Mouse (Mus musculus) ES-Bruce4 (cell line): Measurements from ENCODE around the gene Spint3. TPM values are rescaled to one million over a fixed set of nuclear protein-coding genes. Genes with fewer than 3 reads are reported as not detected.

ENCODE experiments used
- H3K27ac ChIP-seq: 2 replicates; pipeline ENCODE4 v1.5.1; 2012; ENCODE audit warnings: low read length, inconsistent platforms; ENCODE audit not compliant: insufficient read depth
- H3K27me3 ChIP-seq: 2 replicates; pipeline ENCODE4 v1.6.1; 2012; ENCODE audit warnings: mild to moderate bottlenecking, low read length, inconsistent platforms; ENCODE audit not compliant: control insufficient read depth, poor library complexity, insufficient read depth, severe bottlenecking
- H3K36me3 ChIP-seq: 2 replicates; pipeline ENCODE4 v1.6.1; 2012; ENCODE audit warnings: inconsistent platforms, mild to moderate bottlenecking, low read length, moderate library complexity; ENCODE audit not compliant: control insufficient read depth, poor library complexity, insufficient read depth, severe bottlenecking
- H3K4me1 ChIP-seq: one replicate; pipeline ENCODE4 v1.8.1; 2011; ENCODE audit warnings: low read length; ENCODE audit not compliant: control insufficient read depth, insufficient read depth
- H3K4me3 ChIP-seq: 2 replicates; pipeline ENCODE4 v1.5.1; 2011; ENCODE audit warnings: low read depth, mild to moderate bottlenecking, low read length
- H3K9ac ChIP-seq: 2 replicates; pipeline ENCODE4 v1.6.1; 2012; ENCODE audit warnings: low read depth, mild to moderate bottlenecking, inconsistent platforms; ENCODE audit not compliant: poor library complexity, severe bottlenecking
- H3K9me3 ChIP-seq: replicated peaks from 2 replicates; pipeline ENCODE4 v1.6.1; 2012; ENCODE audit warnings: mild to moderate bottlenecking, low read length, inconsistent platforms; ENCODE audit not compliant: control insufficient read depth, poor library complexity, insufficient read depth, severe bottlenecking
- CTCF ChIP-seq: IDR thresholded peaks from one replicate; pipeline ENCODE4 v1.8.1; 2011; ENCODE audit warnings: low read depth, low read length
- EP300 ChIP-seq: IDR thresholded peaks from 2 replicates; pipeline ENCODE4 v1.6.1; 2011; ENCODE audit warnings: low read depth, low read length; ENCODE audit not compliant: insufficient read depth
- POLR2A ChIP-seq: IDR thresholded peaks from one replicate; pipeline ENCODE4 v1.8.1; 2011; ENCODE audit warnings: low read length; ENCODE audit not compliant: insufficient read depth
- polyA plus RNA-seq: library from polyadenylated mRNA; stranded (reverse); fragments of >200 nt; gene quantifications from 2 replicates; pipeline ENCODE4 v1.2.4, GENCODE M21; 2011; ENCODE audit warnings: low read depth; ENCODE audit not compliant: missing spikeins, insufficient read depth, insufficient read length

Spint3 gene
- polyA plus RNA-seq, 1 experiment: not detected

DNA sequence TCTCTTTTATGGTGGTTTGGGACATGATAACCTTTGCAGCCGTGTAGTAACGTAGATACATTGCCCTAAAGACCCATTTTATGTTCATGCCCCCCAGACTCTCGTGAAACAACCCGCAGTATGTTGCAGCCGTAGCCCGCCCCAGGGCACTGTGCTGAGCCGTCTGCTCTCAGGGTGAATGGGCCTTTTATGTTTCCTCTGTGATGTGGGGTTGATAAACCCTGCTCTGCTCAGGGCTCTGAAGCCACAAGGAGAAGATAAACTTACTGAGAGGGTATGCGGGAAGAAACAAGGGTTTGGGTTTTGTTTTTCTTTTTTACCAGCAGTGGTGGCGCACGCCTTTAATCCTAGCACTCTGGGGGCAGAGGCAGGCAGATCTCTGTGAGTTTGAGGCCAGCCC, 38.9 kb downstream of the Spint3 start:
- H3K4me3 ChIP-seq: no peak overlapping the region
- TF ChIP-seq CTCF (no peak), POLR2A (no peak), EP300 (no peak)
- no peaks in the 10 kb centered on the region for H3K9me3 ChIP-seq
- H3K27ac ChIP-seq: no peak overlapping the region
- H3K9ac ChIP-seq: no peak overlapping the region
- no peaks in the 10 kb centered on the region for H3K27me3 ChIP-seq
- H3K4me1 ChIP-seq: peaks cover 3% of the 10 kb centered on the region
- no peaks in the 10 kb centered on the region for H3K36me3 ChIP-seq

DNA sequence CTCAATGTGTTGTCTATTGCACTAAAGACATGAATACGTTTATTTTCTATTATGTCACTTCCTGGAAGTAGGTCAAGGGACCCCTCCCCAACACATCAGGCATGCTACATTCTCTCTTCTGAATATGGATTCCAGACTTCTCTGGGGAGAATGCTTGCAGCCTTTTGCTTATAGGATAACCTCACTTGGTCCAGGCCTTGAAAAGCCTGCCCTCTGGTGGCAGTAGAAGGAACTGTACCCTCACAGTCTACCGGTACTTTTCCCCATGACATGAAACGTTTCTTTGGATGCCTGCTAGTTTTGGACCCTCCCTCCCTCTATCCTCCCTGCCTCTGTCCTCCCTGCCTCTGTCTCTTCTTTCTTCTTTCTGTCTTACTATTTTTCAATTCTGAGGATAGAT, 42.1 kb downstream of the Spint3 start:
- H3K9me3 ChIP-seq: no peaks in the 10 kb centered on the region; the same call in 1 of the 2 replicates
- no peak for TF ChIP-seq POLR2A
- no peak for TF ChIP-seq EP300
- peak; percentile 46 for TF ChIP-seq CTCF
- no peak overlapping the region for H3K27ac ChIP-seq
- H3K36me3 ChIP-seq: no peaks in the 10 kb centered on the region
- no peak overlapping the region for H3K9ac ChIP-seq
- no peaks in the 10 kb centered on the region for H3K27me3 ChIP-seq
- H3K4me3 ChIP-seq: no peak overlapping the region
- H3K4me1 ChIP-seq: peaks cover 3% of the 10 kb centered on the region

DNA sequence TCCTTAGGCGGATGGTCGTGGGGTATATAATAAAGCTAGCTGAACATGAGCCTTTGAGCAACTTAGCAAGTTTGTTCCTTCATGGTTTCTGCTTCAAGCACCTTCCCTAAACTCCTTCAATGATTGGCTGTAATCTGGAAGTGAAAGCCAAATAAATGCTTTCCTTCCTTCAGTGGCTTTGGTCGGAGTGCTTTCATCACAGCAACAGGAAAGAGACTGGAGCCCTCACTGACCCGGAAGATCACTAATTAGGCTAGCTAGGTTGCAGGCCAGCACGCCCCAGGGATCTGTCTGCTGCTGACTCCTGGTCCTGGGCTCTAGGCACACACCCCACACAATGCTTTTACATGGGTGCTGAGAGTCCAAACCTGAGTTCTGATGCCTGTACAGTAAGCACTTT, 44.7 kb downstream of the Spint3 start:
- no peak overlapping the region for H3K9ac ChIP-seq
- peaks cover 3% of the 10 kb centered on the region for H3K4me1 ChIP-seq
- no peak overlapping the region for H3K4me3 ChIP-seq
- H3K27me3 ChIP-seq: no peaks in the 10 kb centered on the region
- H3K36me3 ChIP-seq: no peaks in the 10 kb centered on the region
- no peak for TF ChIP-seq CTCF
- TF ChIP-seq POLR2A: no peak
- TF ChIP-seq EP300: no peak
- peaks cover 14% of the 10 kb centered on the region for H3K9me3 ChIP-seq
- no peak overlapping the region for H3K27ac ChIP-seq

DNA sequence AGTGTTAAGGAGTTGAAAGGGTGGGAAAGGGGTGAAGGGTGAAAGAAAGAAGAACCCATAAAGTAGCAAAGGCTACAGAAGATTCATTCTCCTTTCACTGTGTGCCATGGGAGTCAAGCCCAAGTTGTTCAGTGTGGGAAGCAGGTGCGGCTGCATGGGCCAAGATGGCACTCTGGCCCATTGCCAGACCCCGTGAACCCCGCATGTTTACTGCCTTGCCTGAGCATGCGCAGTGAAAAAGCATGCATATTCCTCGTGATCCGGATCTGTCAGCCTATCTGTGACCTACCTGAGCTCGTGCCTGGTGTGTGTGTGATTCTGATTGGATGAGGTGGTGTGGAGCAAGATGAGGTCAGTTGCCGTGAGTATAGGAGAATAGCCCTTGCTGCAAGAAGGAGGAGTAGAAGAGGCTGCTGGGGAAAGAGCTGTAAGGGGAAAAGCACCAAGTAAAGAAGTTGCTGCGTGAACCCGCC, 49.9 kb downstream of the Spint3 start:
- Histone ChIP-seq H3K27ac (no peak overlapping the region), H3K27me3 (no peaks in the 10 kb centered on the region), H3K9ac (no peak overlapping the region), H3K9me3 (peaks cover 14% of the 10 kb centered on the region), H3K36me3 (no peaks in the 10 kb centered on the region), H3K4me1 (peaks cover 4% of the 10 kb centered on the region), H3K4me3 (no peak overlapping the region)
- no peak for TF ChIP-seq EP300
- no peak for TF ChIP-seq POLR2A
- TF ChIP-seq CTCF: no peak

DNA sequence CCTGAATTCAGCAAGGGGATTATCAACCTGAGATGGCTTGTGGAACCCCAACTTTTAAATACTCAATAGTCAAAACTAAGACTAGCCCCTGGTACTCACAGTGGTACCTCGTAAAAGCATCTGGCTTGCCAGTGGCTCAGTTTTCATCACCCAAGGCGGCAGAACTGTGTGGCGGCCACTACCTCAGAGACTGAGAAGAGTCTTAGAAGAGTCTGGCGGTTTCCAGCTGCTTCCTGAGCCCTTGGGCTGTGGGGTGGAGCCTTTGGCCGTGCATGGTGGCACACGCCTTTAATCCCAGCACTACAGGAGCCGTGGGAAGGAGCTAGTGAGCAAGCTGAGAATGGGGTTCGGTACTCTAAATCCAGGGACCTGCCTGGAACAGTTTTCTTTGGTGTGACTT, 51.0 kb downstream of the Spint3 start:
- Histone ChIP-seq H3K4me3 (no peak overlapping the region), H3K27me3 (no peaks in the 10 kb centered on the region), H3K36me3 (no peaks in the 10 kb centered on the region), H3K9me3 (peaks cover 14% of the 10 kb centered on the region), H3K9ac (0 out of 2 replicates have a peak overlapping the region, but pooled peaks have one; percentile 22), H3K4me1 (peaks cover 4% of the 10 kb centered on the region), H3K27ac (peak overlapping the region; percentile 72)
- no peak for TF ChIP-seq CTCF
- TF ChIP-seq EP300: no peak
- no peak for TF ChIP-seq POLR2A

DNA sequence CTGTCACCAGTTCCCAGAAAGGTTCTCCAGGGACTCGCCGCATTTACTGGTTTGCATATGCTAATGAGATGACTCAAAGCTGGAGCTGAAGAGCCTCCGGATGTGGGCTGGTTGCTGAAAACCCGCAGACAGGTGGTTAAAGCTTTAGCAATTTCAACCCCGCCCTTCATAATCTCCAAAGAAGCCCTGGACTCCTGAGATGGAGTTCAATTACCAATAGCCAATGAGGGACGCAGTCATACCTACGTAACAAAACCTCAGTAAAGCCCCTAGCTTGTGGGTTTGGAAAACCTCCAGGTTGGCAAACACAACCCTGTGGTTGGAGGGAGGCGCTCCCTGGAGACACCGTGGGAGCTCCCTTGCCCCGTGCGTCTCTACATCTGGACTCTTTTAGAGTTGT, 51.4 kb downstream of the Spint3 start:
- Histone ChIP-seq H3K4me3 (0 out of 2 replicates have a peak overlapping the region, but pooled peaks have one; percentile 3), H3K4me1 (peaks cover 4% of the 10 kb centered on the region), H3K36me3 (no peaks in the 10 kb centered on the region), H3K9ac (peak overlapping the region; percentile 22; the same call in 1 of the 2 replicates), H3K27me3 (no peaks in the 10 kb centered on the region), H3K27ac (peak overlapping the region; percentile 72), H3K9me3 (peaks cover 14% of the 10 kb centered on the region)
- peak; percentile 75 for TF ChIP-seq EP300
- no peak for TF ChIP-seq POLR2A
- no peak for TF ChIP-seq CTCF
